Mouse (Mus musculus): Measurements from ENCODE around the gene Snai1.

DNA sequence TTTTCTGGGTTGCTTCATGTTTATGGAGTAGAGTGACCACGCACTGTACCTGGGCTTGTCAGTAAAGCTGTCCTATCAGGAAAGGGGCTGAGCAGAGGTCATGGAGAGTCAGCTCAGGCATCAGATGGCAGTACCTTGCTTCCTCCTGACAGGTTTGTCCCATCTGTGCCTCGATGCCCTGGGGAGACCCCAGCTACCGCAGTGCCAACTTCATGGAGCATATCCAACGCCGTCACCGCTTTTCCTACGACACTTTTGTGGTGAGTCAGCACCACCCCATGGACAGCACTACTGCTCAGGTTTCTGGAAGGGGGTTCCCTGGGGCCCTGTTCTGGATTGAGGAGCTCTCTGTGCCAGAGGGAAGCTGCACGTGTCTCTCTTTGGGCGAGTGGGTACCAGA is 25.6 kb upstream of the Snai1 start:
- TF ChIP-seq CTCF (IDR thresholded peaks at IDR 0.05; ENCODE audit: control insufficient read depth, insufficient read depth, insufficient read length) = no peak
- TF ChIP-seq CEBPB (IDR thresholded peaks at IDR 0.05; ENCODE audit: low read depth) = no peak
- no peak for TF ChIP-seq MYOG (IDR thresholded peaks at IDR 0.05; ENCODE audit: control insufficient read depth, extremely low read depth, insufficient read length)
- no peak for TF ChIP-seq MAX (IDR thresholded peaks at IDR 0.05)
